Mouse (Mus musculus) testis, adult 2 months (tissue): Measurements from ENCODE around the gene Cd19.

Source experiments
- CTCF ChIP-seq: fragments of 200-500 bp; IDR thresholded peaks from 2 replicates; pipeline ENCODE4 v1.5.1; 2012; ENCODE audit warnings: low read depth, mild to moderate bottlenecking, inconsistent platforms, low read length, moderate library complexity; ENCODE audit not compliant: control insufficient read depth, insufficient read depth, insufficient replicate concordance
- POLR2A ChIP-seq: fragments of 200-500 bp; IDR thresholded peaks from 2 replicates; pipeline ENCODE4 v1.6.1; 2012; ENCODE audit warnings: low read depth, mild to moderate bottlenecking, inconsistent platforms, low read length, moderate library complexity; ENCODE audit not compliant: control insufficient read depth

- TF ChIP-seq CTCF (no peak), POLR2A (no peak)
Measured at GRCm38 (mm10) chr7:126397822-126398221, 16.9 kb downstream of the Cd19 start.
